In the genomic region with DNA sequence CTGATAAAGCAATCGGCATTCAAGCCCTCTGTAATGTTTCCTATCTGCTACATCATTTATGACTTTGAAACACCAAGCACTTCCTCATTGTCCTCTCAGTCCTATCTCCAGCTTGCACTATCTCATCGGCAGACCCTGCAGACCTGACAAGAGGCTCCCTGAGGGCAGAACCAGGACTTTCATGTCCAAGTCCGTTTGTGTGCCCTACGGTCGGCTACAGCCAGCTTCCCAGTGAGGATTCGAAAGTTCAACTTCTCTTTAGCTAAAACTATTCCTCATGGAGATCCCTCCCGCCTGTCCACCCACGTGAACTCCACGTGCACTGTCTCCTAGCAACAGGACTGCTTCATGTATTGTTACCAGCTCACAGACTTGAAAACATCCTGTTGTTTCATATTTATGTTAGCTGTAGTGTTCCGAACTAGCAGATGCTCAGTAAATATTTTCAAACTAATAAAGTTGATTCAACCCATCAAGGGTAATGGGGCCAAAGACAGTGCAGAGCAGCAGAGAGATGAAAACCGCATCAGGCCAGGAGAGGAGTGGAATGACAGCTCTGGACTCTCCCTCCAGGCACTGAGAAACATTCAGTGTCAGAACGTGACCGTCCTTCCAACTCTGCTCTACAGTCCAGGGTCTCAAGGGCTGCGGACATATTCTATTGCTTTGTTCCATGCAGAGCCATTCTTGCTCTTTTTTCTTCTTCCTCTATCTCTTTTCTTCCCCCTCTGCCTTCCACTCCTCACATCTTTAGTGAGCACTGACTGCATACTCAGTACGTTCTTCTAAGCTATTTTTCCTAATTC, we compare ENCODE assay signal across 15 mouse cellular contexts. TPM values are rescaled to one million over a fixed set of nuclear protein-coding genes. Genes with fewer than 3 reads are reported as not detected.
A peak's percentile ranks its signal among the peaks of the same experiment; 100 is the strongest.
DNase-seq lines count a peak whose midpoint lies in the region; ATAC-seq lines count a peak whose summit lies in the region.
"Had no signal": no experiment of that assay in that cellular context is flagged by ENCODE, and none has a peak within 500 bp of the region (broad histone marks: within the 10 kb centered on the region; RNA-seq: fewer than 3 reads in every experiment).

No protein-coding gene starts in this region.

- no peaks in the 10 kb centered on the region for H3K9me3 ChIP-seq in heart, embryonic 12.5 days (replicated peaks)
- H3K9me3 ChIP-seq: heart, embryonic 15.5 days; midbrain, embryonic 10.5 days; stomach, embryonic 15.5 days had no signal

- no peak overlapping the region for H3K4me3 ChIP-seq in heart, embryonic 12.5 days
- H3K4me3 ChIP-seq: gastrocnemius, adult 2 months; heart, embryonic 15.5 days; midbrain, embryonic 10.5 days; stomach, embryonic 15.5 days had no signal

- no peaks in the 10 kb centered on the region; the same call in 1 of the 2 replicates for H3K4me1 ChIP-seq in heart, embryonic 12.5 days (replicated peaks)
- H3K4me1 ChIP-seq: midbrain, embryonic 10.5 days; stomach, embryonic 15.5 days had no signal

- peak; percentile 35 to 47 for DNase-seq in heart, adult 18-20 months
- DNase-seq in right cerebral cortex, adult 2 months (ENCODE audit: low spot score in 2 of 2) = peak; percentile 32 to 55
- DNase-seq in right cerebral cortex, postnatal 36 days (ENCODE audit: low spot score in 2 of 2) = no peak
- peak; percentile 36 for DNase-seq in kidney, postnatal 10 days
- no peak for DNase-seq in left cerebral cortex, postnatal 4 days
- DNase-seq in lung, postnatal 10 days = no peak
- DNase-seq: B cell, adult 2 months; gastrocnemius, adult 2 months; lung, adult 18-20 months; right cerebral cortex, adult 18-20 months had no signal

- intact Hi-C loops in left cerebral cortex, postnatal 4 days (cut with DNase I) = no loop called here

- ATAC-seq in heart, embryonic 12.5 days (ENCODE audit: insufficient number of reproducible peaks, low FRiP score) = no peak
- peak; percentile 61 for ATAC-seq in megakaryocyte progenitor cell, adult 5-6 weeks (replicated peaks; ENCODE audit: poor library complexity)

- no peaks in the 10 kb centered on the region for H3K36me3 ChIP-seq in heart, embryonic 12.5 days
- H3K36me3 ChIP-seq: heart, embryonic 15.5 days; midbrain, embryonic 10.5 days; stomach, embryonic 15.5 days had no signal

- no peak overlapping the region for H3K4me2 ChIP-seq in heart, embryonic 12.5 days
- H3K4me2 ChIP-seq: heart, embryonic 15.5 days; stomach, embryonic 15.5 days had no signal

- no peak overlapping the region for H3K27ac ChIP-seq in heart, embryonic 12.5 days (ENCODE audit: poor library complexity, severe bottlenecking)
- H3K27ac ChIP-seq: gastrocnemius, adult 2 months; heart, embryonic 15.5 days; midbrain, embryonic 10.5 days; stomach, embryonic 15.5 days had no signal

- H3K9ac ChIP-seq in heart, embryonic 12.5 days = no peak overlapping the region
- H3K9ac ChIP-seq: heart, embryonic 15.5 days; stomach, embryonic 15.5 days had no signal

- WGBS in heart, embryonic 12.5 days = 72% methylated on average over 15 of the region's 15 CpGs

- no peaks in the 10 kb centered on the region for H3K27me3 ChIP-seq in heart, embryonic 12.5 days (replicated peaks)
- H3K27me3 ChIP-seq: heart, embryonic 15.5 days; stomach, embryonic 15.5 days had no signal

RNA-seq across cellular contexts. Expression of a gene that starts 44.1 kb away (rescaled TPM):
- total RNA-seq in heart, adult 18-20 months (2021) = 10 to 100 TPM; 15.8 to 17.9 TPM
- polyA plus RNA-seq in heart, embryonic 12.5 days (2016; fragmentation: Nextera tagmentation; extraction: Ambion mirVana) = 3.8 and 4.0 TPM in 2 replicates
- 1.2 and 1.8 TPM in 2 replicates for total RNA-seq in megakaryocyte progenitor cell, adult 5-6 weeks (2015)
- total RNA-seq in megakaryocyte progenitor cell, adult 5-6 weeks (2017) = 1.8 and 1.9 TPM in 2 replicates
- 10 to 100 TPM; 34.3 to 34.8 TPM for total RNA-seq in left cerebral cortex, postnatal 4 days (2021)

Comparison
In these comparisons a context has a peak if more than half of its experiments do, and no peak if none do; other contexts are left out.
1. DNase-seq: peak in heart, adult 18-20 months (2 of 2), right cerebral cortex, adult 2 months (2 of 2) and kidney, postnatal 10 days (single experiment); none in right cerebral cortex, postnatal 36 days (0 of 2), left cerebral cortex, postnatal 4 days (single experiment) and lung, postnatal 10 days (single experiment).
2. RNA of a gene that starts 44.1 kb away (total RNA-seq): 34.3 to 34.8 TPM in left cerebral cortex, postnatal 4 days and 15.8 to 17.9 TPM in heart, adult 18-20 months; 1.2 to 1.9 TPM in megakaryocyte progenitor cell, adult 5-6 weeks; every median in the first group is over 4 times any median in the second.